Mouse (Mus musculus): ENCODE data around the gene Hhat.

Hhat gene

DNA sequence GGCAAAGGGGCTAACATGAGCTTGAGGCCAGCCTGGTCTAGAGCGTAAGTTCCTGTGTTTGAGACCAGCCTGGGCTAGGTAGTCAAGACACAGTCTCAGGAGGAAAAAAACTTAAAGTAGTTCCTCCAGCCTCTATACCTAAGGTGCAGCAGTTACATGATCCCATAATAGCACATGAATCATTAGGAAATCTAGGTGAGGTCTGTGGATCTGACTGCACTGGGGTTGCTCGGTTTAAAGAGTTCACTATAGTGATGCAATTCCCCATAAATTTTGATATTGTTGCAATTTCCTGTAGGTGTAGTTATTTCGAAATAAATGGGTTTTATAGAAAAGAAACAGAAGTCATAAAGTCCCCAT lies 26.2 kb downstream of the Hhat start:
- no peak for DNase-seq (ENCODE audit: low read depth, low spot score)

DNA sequence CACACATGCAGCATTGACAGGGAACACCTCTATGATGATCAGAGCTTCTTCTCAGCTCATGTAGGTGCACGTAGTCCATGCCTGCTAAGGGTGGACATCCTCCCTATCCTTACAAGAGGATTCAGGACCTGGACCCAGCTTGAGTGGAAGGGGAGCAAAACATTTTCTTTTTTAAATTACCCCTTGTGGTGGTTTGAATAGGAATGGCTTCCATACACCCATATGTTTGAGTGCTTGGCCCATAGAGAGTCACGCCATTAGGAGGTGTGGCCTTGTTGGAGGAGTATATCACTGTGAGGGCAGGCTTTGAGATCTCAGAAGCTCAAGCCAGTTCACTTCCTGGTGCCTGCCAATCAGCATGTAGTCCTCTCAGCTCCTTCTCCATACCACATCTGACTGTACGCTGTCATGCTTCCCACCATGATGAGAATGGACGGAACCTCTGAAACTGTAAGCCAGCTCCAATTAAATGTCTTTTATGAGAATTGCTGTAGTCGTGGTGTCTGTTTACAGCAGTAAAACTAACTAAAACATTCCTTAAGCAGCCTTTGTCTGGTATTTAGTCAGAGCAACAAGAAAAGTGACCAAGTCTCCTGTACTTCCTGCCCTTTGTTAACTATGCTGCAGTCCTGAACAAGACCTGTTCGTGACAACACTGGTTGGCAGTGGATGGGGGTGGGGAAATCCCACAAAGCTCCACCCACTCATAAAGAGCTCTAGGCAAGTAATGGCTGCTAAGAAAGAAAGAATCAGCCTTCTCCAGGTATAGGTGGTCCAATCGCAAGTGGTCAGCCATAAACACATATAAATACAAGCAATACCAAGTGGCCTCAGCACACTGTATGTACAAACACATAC lies 28.4 kb downstream of the Hhat start:
- DNase-seq (ENCODE audit: low read depth, low spot score): peak; percentile 73

DNA sequence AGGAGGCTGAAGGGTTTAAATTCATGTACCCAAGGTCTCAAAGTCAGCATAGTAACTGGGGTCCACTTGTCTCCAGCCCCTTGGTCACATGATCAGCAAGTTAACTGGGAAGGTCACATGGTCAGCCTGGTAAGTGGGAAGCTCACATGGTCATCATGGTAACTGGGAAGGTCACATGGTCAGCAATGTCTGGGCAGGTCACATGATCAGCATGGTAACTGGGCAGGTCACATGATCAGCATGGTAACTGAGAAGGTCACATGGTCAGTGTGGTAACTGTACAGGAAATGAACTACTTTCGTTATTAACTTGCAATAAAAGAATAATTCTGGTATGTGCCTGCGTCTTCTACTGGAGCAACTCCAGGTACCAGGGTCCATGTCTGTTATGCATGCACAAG lies 29.1 kb downstream of the Hhat start:
- DNase-seq (ENCODE audit: low read depth, low spot score): no peak

DNA sequence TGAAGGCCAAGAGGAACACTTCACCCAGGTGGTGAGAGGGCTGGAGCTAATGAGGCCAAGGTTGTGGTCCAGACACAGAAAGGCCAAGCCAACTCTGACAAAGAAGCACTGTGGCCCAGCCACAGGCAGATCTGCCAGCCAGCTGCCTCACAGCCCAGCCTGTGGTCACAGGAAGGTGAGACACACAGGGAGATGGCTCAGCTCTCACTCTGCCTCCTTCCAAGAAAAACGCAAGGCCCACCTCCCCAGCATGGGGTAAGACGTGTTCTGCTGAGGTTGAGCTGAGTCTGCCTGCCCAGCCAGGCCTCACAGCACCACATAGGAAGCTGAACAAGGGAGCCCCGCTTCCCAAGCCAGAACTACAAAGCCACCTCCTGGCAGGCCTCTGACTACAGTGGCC lies 34.5 kb downstream of the Hhat start:
- DNase-seq (ENCODE audit: low read depth, low spot score): no peak

DNA sequence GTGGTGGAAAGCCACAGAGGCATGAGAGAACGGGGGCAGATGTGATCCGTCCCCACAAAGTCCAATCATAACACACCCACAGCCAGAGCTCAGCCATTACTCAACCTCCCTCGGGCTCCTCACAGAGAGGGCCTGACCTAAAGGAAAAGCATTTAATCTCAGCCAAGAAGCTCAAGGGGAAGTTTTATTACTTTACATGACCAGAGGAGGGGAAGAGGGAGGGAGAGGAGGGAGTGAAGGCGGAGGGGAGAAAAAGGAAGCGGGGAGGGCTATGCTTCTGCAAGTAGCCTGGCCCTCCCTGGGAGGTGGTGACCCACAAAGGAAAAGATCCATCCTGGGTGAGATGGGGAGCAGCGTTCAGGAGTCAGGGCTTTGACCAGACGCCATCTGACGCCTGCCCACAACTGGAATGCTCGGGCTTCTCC lies 35.0 kb downstream of the Hhat start:
- no peak for DNase-seq (ENCODE audit: low read depth, low spot score)

DNA sequence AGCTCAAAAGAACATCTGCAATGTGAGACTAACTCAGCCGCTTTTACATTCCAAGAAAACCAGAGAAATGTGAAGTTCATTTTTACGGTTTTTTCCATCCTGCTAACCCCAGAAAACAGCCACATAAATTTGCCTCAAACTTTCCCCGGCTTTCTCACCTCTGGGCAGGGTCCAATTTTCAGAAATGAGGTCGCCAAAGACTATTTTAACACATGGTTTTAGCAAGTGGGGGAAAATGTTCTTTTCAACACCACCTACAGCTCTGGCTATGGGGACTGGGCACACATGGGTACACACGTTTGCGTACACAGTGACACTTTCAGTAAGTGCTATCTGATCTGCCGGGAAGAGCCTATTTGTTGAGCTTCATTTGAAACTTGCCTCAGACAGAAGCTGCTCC lies 40.5 kb downstream of the Hhat start:
- no peak for DNase-seq (ENCODE audit: low read depth, low spot score)

DNA sequence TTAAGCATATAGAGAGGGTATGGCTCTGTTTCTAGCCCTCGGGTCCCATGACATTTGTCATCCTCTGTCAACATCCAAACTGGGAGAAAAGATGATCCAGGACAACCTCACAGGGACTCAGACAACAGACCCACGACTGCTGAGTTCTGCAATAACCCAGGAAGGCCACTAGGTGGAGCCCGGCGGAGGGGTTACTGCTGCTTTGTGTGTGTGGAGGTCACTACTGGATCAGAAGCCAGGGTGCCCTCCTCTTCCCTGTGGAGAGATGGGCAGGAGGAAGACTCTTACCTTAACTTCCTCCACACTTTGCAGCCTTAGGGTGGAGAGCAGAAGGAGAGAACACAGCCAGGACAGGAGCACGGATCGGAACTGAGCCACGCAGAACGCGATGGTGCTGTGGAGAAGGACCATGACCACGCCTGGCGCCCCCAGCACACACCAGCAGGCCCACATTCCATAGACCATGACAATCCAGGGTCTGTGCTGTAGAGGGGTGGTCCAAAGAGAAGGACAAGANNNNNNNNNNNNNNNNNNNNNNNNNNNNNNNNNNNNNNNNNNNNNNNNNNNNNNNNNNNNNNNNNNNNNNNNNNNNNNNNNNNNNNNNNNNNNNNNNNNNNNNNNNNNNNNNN lies 43.9 kb downstream of the Hhat start:
- peak; percentile 61 for DNase-seq (ENCODE audit: low read depth, low spot score)

DNA sequence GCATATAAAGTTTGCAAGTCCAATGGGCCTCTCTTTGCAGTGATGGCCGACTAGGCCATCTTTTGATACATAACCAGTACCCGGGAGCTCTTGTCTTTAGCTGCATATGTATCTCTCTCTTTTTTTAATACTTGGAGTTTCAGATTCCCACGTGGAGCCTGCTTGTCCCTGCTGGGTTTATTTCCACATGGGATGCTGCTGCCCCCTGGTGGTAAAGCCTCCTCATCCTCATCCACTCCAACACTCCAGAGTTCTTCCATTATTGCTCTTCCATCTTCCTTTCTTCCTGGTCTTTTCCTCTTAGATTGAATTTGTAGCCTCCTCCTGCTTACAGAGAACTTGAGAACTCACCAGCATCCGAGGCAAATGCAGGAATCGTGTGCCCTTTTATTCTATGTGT lies 48.9 kb downstream of the Hhat start:
- peak; percentile 72 for DNase-seq (ENCODE audit: low read depth, low spot score)

DNA sequence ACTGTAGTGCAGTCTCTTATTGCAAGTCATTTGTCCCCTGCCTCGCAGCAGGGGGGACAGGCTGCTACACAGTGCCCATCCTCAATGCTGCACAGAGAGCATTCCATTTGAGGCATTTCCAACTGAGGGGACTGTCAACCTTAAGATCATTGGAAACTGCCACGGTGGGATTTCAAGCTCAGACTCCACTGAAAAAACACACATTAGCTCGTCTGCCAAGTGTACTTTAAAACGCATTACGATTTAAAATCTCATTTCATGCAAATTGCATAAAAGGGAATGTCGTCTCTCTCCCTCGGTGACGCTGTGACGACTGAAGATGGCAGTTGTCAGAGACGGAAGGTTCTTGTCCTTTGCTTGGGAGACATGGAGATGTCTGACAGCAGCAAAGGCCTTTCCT lies 50.9 kb downstream of the Hhat start:
- DNase-seq (ENCODE audit: low read depth, low spot score): no peak

DNA sequence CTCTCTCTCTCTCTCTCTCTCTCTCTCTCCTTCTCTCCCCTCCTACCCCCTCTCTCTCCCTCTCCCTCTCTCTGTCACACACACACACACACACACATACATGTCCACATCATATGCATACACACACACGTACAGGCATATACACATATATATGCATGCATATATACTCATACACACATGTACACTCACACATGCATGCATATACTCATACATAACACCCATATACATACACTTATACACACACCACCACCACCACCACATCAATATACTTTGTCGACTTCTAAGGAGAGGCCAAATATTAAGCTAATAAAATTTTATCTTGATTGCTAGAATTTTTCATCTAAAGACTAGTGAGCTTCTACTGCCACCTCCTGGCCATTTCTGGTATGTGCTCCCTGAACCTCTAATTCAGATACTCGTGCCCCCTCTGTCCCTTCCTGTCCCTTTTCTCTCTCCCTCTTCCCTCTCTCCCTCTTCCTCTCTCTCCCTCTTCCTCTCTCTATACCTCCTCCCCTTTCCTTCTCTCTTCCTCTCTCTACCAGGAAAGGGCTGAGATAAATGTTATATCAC lies 59.2 kb downstream of the Hhat start:
- DNase-seq (ENCODE audit: low read depth, low spot score): peak; percentile 40

DNA sequence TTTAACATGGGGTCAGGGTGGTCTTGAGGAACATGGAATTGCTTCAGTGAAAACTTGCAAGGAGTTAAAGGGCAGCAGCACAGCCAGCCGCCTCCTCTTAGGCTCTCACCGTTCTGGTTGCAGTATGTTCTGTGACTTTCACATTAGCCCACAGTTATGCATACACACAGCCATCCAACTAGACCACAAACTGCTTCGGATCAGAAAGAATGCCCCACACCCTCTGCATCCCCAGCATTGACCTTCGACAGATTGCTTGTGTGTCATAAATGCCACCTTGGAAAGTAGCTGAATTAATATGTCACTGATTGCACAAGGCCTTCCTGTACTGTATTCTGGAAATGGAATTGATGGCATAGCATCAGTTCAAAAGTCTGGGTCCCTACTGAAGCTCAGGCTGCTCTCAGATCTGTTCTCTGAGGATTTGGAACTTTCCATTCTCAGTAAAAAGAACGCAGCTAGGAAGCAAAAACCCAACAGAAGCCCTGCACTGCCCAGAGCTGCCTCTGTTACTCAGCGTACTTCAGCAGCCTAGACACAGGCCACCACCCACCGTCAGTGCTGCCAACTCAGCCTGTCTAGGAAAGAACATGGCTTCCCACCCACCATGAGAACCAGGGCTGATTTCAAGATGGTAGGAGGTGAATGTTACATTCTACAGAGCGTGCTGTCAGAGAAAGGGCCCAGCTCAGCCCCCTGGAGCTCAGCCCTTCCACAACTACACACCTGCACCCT lies 70.5 kb downstream of the Hhat start:
- DNase-seq (ENCODE audit: low read depth, low spot score): no peak

DNA sequence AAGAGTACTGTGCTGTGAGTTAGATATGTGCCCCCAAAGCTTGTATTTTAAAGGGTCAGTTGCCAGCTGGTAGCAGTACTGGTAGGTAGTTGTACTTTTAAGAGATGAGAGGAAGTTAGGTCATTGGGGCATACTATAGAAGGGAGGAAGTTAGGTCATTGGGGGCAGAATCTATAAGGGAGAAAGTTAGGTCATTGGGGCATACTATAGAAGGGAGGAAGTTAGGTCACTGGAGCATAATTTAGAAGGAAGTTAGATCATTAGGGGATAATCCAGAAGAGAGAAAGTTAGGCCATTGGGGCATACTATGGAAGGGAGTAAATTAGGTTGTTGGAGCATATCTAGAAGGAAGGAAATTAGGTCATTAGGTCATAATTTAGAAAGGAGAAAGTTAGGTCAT lies 71.9 kb downstream of the Hhat start:
- DNase-seq (ENCODE audit: low read depth, low spot score): no peak

DNA sequence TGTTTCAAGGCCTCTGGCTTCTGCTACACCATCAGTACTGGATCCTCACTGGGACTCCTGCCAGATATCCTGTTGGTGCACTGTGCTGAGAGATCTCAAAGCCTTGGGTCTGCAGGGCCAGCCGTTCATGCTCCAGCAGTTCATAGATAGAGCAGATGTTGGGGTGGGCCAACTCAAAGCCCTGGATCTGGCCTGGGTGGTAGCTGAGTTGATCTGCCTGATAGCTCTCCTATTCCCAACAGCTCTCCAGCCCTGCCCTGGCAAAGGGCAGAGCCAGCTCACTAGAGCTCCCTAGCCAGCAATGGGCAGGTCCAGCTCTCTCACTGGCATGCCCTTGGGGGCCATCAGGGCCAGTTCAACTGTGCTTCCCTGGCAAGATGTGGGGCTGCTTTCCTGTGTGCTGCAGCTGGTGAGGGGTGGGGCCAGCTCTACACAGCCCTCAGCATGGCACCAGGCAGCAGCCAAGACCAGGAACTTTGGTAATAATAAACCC lies 74.6 kb downstream of the Hhat start:
- no peak for DNase-seq (ENCODE audit: low read depth, low spot score)

DNA sequence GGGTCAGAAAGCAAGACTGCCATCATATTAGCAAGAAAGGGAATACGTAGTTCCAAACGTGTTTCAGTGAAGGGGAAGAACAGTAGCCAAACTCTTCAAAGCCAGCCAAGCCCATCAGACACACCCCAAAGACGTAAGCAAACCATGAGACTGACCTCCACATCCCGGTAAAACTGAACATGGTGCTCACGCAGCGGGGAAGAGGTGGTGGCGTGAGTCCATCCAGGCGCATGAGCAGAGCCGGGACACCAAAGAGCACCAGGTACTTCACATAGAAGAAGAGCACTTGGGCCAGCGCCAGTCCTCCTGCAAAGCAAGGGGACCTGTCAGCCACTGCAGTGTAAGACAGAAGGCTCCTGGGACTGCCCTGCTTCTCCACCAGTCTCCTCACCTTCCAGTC lies 77.4 kb downstream of the Hhat start:
- DNase-seq (ENCODE audit: low read depth, low spot score): no peak

DNA sequence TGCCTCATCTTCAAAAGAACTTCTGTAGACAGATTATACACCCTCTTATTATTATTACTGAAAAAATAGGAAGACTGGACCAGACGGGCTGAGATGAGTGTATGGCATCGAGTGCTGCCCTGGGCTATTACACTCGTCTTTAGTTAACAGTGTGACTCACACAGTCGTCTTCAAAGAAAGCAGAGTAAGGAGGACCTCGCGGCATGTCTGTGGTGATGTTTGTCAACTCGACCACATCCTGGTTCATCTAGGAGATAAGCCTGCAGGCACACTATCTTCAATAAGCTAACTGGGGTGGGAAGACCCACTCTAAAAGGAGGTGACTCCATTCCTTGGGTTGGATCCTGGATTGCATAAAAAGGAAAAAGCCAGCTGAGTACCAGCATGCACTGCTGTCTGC lies 78.0 kb downstream of the Hhat start:
- DNase-seq (ENCODE audit: low read depth, low spot score): no peak

DNA sequence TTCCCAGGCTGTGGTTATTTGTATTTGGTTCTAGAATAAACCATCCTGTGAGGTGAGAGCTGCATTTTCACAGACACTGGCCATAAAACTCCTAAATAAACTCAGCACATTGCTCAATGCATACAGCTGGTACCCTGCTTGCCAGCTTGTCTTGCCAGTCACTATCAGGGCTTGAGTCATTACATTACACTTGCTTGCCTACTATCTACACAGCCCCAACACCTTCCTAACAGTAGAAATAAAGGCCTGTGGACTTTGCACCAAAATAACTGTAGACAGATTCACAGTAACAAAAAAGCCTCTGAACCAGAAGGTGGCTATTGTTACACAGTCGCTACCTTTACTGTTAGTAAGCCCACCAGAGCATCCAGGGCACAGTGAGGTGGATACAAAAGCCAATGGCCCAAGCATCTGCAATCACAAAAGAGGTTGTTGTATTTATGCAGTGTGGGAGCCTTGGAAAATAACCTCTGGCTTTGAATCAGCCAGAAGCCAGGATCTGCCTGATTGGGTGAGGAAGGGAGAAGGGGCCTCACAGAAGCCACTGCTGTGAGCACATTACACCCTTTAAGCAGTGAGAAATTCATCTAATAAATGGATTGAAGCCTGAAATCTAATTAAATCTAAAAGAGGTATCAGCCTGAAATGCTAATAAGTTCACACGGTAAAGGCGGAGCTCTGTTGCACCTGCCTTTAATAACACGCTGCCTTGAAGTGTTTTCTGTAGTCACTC lies 88.6 kb downstream of the Hhat start:
- DNase-seq (ENCODE audit: low read depth, low spot score): no peak

DNA sequence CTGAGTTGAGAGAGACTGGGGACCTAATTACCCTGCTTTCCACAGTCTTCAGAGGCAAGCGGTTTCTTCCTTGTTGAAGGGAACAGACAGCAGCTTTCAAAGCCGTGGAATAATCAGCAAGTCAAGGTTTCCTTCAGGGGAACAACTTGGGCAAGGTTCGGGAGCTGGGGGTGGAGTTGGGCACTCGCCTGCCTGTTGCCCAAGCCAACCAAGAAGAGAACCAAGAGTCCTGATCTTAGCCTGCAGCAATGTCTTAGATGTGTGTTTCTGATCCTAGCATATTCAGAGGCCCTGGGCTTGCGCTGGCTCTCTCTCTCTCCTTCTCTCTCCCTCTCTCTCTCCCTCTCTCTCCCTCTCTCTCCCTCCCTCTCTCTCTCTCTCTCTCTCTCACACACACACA lies 93.8 kb downstream of the Hhat start:
- no peak for DNase-seq (ENCODE audit: low read depth, low spot score)

DNA sequence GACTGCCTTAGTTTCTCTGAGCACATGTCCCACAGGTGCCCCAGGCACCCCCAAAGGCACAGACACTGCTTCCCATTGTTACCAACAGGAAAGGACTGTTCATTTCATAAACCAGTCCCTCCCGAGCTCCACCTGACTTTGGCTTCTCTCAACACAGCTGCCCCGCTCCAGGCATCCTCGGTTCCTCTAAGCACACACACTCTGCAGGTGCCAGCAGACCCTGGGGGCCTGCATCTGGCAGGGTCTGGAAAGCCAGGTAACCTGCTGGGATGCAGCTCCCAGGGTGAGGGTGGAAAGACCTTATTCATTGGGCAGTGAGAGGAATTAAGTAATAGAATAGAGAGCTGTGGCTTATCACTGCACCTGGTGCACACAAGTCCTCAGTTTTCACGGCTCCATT lies 107.4 kb downstream of the Hhat start:
- DNase-seq (ENCODE audit: low read depth, low spot score): no peak

DNA sequence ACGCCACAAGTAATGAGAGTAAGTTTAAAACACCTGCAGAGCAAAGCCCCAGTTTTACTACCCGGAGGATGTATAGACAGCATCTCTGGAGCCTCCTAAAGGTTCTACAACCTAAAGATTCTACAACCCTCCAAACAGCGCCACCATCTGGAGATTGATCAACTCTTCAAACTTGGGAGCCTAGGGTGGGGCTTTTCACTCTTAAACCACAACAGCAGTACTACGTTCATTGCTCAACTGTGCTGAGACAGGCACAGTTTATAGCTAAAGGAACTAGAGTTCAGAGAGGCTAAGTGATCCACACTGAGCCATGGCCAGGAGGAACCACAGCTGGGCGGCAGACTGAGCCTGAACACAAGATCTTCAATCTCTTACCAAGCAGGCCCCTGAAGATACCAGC lies 107.9 kb downstream of the Hhat start:
- peak; percentile 40 for DNase-seq (ENCODE audit: low read depth, low spot score)

DNA sequence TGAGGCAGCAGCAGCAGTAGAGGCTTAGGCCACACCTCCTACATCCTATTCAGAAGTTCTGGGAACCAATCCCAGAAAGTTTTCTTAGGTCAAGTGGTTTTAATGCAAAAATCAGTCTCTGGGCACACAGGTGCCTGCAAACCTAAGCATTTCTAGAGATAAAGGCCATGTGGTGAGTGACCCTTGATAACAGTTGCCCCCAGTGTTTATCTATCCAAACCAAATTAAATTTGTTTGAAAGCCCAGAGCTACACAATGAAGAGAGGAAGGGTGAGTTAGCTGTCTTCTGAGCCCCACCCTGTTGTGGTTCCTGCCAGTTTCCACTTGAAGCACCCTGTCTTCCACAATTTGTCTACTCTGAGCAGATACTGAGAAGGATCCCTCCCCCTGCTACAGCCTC lies 109.4 kb downstream of the Hhat start:
- no peak for DNase-seq (ENCODE audit: low read depth, low spot score)

DNA sequence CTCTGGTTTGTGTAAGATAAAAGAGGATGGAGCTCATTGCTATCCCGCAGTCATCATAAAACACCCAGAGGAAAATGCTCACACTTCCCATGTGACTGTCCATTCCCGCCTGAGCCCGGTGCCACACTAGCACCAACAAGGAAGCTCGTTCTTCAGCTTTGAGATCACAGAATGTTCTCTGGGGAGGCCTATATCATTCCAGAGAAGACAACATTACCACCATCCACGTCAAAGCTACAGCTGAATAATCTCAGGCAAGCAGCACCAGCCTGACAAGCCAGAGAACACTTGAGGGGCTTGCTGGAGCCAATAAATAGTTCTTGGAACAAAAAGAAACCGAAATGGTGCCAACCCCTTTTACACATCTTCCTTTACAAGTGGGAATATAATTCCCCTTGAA lies 113.6 kb downstream of the Hhat start:
- no peak for DNase-seq (ENCODE audit: low read depth, low spot score)

All from R1 (cell line).